Mouse (Mus musculus): ENCODE measurements around the gene Slc19a2.
"Not testable (repeated sequence)": the region's sequence is repeated elsewhere in the genome, so short reads cannot be mapped to it uniquely, and the experiment has no call there.

The Slc19a2 gene

GRCm38 (mm10) chr1:164248465-164249331, at the start of gene Slc19a2:
TSS of gene Slc19a2 (plus strand) at chr1:164249046.
- peak; percentile 98 for DNase-seq

- no peak for DNase-seq
Measured at GRCm38 (mm10) chr1:164199551-164199950, 49.3 kb upstream of the Slc19a2 start.

GRCm38 (mm10) chr1:164208437-164208836, 40.4 kb upstream of the Slc19a2 start:
- no peak for DNase-seq

DNA sequence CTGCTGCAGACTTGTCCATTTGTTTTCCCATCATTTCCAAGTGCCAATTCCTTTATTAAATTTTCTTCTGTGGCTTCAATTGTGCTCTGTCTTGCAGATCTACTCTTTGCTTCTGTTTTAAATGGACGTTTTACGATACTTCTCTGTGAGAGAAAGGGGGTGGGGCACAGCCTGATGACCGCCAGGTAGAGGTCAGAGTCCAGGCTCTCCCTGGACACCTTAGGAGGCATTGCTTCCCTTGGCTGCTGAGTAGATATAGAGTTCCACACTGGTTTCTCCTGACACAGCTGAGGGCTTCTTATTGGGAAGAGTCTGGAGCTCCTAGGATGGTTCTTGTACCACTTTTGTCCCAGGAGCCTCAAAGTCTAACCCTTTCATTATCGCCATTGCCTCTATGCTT, 37.9 kb upstream of the Slc19a2 start:
- no peak for DNase-seq

DNA sequence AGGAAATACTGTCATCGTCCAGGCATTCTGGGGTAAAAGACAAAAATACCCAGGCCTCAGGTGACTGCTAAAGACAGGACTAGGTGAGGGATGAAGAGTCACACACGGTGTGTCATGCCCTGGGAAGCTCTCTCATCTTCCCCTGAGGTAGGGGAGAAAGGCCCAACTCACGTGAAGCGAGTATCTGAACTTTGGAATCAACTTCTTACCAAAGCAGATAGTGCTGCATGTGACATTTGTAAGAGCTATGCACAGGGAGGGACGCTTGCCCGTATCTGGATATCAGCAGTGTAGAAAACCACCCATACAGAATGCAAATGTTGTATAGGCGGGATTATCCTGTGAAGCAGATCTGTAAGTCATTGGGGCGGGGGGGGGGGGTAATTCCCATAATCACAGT, 36.2 kb upstream of the Slc19a2 start:
- DNase-seq, result no peak

DNA sequence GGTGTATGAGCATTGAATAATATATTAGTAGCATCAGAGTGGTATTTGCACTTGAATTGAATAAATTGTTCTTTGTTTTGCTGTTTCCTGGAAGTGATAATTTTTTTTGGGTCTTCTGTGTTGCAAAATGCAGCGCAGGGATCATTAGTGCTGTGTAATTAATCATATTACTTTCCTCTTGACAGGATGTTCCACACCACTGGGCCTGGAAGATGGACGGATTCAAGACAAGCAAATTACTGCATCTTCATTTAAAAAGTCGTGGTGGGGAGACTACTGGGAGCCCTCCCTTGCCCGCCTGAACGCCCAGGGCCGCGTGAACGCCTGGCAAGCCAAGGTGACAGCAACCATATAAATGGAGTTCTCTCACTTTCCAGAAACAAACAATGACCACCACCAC, 34.7 kb upstream of the Slc19a2 start:
- DNase-seq, result no peak

DNA sequence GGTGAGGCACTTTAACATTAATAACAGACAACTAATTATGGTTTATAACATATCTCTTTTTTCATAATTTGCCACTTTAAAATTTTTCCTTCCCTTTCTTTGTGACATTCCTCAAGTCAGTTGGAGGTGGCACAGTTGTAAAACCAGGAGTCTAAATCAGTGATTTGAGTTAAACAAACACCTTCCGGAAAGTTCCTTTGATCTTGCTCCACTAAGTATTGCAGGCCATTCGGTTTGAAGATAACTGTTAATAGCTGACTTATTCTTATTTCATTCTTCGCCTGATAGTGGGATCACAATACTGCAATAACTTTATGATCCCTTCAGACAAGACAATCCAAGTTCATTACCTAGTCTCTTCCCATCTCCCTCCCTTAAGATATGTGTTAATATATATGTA, 33.7 kb upstream of the Slc19a2 start:
- DNase-seq, result no peak

- no peak for DNase-seq
Measured at GRCm38 (mm10) chr1:164215540-164215939, 33.3 kb upstream of the Slc19a2 start.

DNA sequence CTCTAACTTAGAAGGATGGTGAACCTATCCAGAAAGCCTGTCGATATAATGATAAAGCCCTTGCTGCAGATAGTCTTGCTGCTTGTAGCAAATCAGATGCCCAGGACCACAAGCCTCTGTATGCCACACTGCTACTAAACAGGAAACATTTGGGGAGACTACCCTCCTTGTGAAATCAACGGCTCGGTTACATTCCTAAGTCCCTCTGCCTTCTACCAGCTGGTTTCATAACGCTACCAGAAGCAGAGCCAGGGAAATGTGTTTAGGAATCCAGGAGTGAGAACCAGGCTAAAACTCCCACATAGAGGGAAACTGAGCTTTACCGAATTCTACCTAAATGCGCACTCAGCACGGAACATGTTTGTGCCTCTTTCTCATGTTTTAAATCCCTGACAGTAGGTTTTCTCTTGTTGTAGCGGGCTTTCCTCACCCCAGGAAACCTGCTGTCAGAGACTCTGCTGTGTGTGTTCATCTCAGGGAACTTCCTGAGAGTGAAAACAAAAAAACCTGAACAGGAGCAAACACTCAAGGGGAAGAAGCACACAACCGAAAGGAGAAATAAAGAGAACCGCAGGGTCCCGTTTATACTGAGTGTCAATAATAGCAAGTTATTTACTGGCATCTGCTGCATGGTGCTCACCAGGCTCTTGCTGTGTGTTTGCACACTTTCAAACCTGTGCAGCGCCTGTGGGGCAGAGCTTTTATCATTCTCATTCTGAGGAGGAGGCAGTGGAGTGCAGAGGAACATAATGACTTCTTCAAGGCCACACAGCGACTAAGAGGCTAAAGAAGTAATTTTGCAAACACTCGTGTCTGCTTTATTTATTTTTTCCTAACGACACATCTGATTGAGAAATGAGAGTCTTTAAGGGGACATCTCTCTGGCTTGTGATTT, 30.8 kb upstream of the Slc19a2 start:
- no peak for DNase-seq

- DNase-seq, result no peak
Measured at GRCm38 (mm10) chr1:164220261-164220660, 28.6 kb upstream of the Slc19a2 start.

GRCm38 (mm10) chr1:164223089-164223488, 25.8 kb upstream of the Slc19a2 start:
- DNase-seq, result no peak

GRCm38 (mm10) chr1:164231937-164232570, 16.8 kb upstream of the Slc19a2 start:
- DNase-seq, result not testable (repeated sequence)

DNA sequence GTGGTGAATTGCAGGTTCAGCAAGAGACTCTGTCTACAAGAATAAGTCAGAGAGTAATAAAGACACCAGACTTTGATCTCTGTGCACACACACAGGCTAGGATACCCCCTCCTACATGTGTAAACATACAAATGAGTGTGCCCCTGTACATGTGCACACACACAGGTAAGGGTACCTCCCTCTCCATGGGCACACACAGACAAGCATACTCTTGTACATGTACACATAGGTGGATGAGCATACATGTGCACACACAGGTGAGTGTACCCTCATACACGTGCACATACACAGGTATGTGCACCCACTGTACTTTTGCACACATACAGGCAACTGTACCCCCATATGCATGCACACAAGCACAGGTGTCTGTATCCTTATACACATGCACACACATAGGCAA, 15.4 kb upstream of the Slc19a2 start:
- DNase-seq, result no peak

DNA sequence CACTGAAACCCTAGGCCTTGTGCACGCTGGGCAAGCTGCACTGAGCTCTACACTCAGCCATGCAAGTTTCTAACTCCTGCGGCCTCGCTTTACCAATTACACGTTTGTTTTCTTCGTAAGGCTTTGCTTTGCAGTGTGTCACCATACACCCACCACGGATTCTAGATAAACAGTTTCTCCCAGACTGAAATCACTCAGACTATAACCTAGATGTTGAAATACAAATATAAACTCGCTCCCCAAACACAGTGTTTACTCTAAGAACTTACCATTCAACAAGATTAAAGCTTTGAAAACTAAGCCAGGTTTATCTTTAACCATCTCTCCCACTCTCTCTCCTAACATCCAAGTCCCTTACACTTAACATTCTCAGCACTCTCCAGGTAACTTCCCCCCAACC, 13.8 kb upstream of the Slc19a2 start:
- no peak for DNase-seq

DNA sequence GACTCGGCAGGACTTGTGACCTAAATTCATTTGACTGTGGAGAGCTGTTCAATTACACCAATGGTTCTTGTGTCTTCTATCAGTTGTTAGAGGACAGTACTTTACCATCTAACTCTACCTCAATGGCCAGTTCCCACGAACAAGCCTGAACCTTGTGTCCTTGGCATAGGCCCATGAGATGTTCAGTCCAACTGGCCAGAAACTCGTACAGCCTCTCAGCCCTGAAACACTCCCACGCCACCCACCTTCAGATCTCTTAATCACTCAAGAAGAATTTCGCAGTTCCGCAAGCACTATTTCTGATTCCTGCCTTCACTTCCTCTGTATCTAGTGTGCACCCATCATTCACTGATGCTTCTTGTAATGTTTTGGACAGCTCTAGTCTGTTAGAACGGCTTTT, 12.8 kb upstream of the Slc19a2 start:
- no peak for DNase-seq

GRCm38 (mm10) chr1:164241494-164241893, 7.4 kb upstream of the Slc19a2 start:
- DNase-seq, result no peak

- DNase-seq, result no peak
Measured at GRCm38 (mm10) chr1:164242809-164243208, 6.0 kb upstream of the Slc19a2 start.

DNA sequence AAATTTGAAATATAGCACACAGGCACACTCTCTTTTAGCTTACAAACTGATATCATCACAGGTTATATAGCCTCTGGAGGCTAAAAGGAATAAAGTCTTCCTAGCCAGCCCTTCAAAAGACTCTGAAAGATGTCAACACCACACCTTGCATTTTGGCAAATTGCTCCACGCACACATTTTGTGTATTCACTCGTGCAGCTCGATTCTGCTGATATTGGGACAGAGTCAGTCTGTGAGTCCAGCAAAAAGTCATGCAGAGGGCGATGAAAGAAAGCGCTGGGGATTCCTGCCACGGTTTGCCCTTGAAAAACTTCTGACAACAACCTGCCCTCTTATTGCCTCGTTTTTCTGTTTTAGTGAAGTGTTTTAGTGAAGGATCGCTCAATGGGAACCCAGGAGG, 1.4 kb upstream of the Slc19a2 start:
- no peak for DNase-seq

DNA sequence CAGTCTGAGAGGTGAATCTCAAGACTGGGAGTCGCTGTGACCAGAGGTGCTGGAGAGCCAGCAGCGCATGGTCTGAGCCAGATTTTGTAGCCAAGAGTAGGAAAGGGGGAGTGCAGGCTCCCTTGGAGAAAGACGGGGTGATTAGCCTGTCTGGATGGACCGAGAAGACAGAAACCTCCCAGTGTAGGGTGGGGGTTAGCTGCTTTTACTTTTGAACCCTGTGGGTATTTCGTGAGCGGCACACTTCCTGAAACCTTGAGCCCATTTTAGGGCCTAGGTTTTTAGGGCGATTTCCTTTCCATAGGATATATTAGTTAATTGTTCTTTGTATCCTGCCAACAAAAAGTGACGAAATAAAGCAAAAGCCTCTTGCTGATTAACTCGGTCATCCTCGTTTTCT, 875 bp upstream of the Slc19a2 start:
- no peak for DNase-seq

DNA sequence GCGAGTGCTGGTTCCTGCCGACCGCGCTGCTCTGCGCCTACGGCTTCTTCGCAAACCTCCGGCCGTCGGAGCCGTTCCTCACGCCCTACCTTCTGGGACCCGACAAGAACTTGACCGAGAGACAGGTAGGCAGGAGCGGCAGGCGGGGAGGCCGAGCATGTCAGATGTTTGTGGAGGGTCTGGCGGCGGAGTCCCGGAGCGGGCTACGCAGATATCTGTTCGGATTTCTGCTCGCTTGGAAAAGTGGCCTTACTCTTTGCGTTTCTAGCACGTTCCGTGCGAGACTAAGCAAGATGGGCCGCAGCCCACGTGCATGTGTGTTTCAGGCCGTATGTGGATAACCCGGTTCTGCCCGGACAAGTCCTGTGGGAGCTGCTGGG, 476 bp downstream of the Slc19a2 start:
- DNase-seq, result no peak

- no peak for DNase-seq
Measured at GRCm38 (mm10) chr1:164250391-164251150, 1.7 kb downstream of the Slc19a2 start.

GRCm38 (mm10) chr1:164251438-164251837, 2.6 kb downstream of the Slc19a2 start:
- no peak for DNase-seq

DNA sequence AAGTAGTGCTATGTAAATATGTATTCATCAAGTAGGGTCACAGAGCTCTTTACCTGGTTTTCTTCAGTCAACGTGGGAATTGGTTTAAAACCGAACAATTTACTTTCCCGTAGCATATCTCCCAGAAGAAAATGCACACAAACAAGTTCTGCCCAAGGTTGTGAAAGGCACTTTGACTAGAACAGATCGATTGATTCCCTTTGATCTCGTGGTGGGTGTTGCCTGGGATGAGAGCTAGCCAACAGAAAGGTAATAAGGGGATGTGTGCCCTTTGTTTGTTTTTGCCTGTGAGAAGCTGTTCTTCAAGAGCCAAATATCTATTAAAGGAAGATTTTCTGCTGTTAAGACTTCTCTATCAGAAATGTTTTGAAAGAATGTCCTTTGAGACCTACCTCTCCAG, 3.7 kb downstream of the Slc19a2 start:
- DNase-seq, result no peak
